Mouse (Mus musculus): ENCODE results near the gene Krtap17-1.

GRCm38 (mm10) chr11:100005905-100006304, 12.1 kb upstream of the Krtap17-1 start:
- TF ChIP-seq ZC3H11A (IDR thresholded peaks at IDR 0.05; ENCODE audit: borderline replicate concordance, low read depth, low read length) (no peak), ZNF384 (IDR thresholded peaks at IDR 0.05; ENCODE audit: low read depth, low read length) (no peak), MAFK (IDR thresholded peaks at IDR 0.05; ENCODE audit: insufficient read depth, low read depth, low read length) (no peak)

Data from ES-E14 (cell line).